Mouse (Mus musculus): Measurements from ENCODE around the gene Dop1b. TPM values are rescaled to one million over a fixed set of nuclear protein-coding genes. Genes with fewer than 3 reads are reported as not detected.

Dop1b gene
- polyA plus RNA-seq, 1 experiment from 2014 or later = 11.2 TPM

- ATAC-seq (ENCODE audit: insufficient number of reproducible peaks, insufficient read depth, low FRiP score, low TSS enrichment, low read depth) = no peak
Observed at GRCm38 (mm10) chr16:93797021-93797840, 85.5 kb downstream of the Dop1b start.

GRCm38 (mm10) chr16:93797841-93798492, 86.3 kb downstream of the Dop1b start:
- no peaks in the 10 kb centered on the region for H3K27me3 ChIP-seq
- WGBS = 59% methylated on average over 11 of the region's 11 CpGs
- no peaks in the 10 kb centered on the region for H3K9me3 ChIP-seq
- no peak overlapping the region for H3K4me3 ChIP-seq (replicated peaks)
- peak overlapping the region; percentile 17; the same call in 1 of the 2 replicates for H3K27ac ChIP-seq
- H3K36me3 ChIP-seq = no peaks in the 10 kb centered on the region
- no peak for ATAC-seq (ENCODE audit: insufficient number of reproducible peaks, insufficient read depth, low FRiP score, low TSS enrichment, low read depth)
- no peak overlapping the region for H3K4me2 ChIP-seq
- peaks cover 24% of the 10 kb centered on the region for H3K4me1 ChIP-seq (replicated peaks)
- no peak overlapping the region for H3K9ac ChIP-seq (replicated peaks)

More at GRCm38 (mm10) chr16:93797021-93797840, 85.5 kb downstream of the Dop1b start:
- Histone ChIP-seq H3K36me3 (no peaks in the 10 kb centered on the region), H3K4me3 (replicated peaks) (no peak overlapping the region), H3K4me1 (replicated peaks) (peaks cover 25% of the 10 kb centered on the region), H3K4me2 (no peak overlapping the region), H3K9ac (replicated peaks) (no peak overlapping the region), H3K27ac (peak overlapping the region; percentile 4; the same call in 1 of the 2 replicates), H3K27me3 (no peaks in the 10 kb centered on the region), H3K9me3 (no peaks in the 10 kb centered on the region)
- WGBS = 73% methylated on average over 12 of the region's 12 CpGs

- H3K4me2 ChIP-seq = no peak overlapping the region
- no peak for ATAC-seq (ENCODE audit: insufficient number of reproducible peaks, insufficient read depth, low FRiP score, low TSS enrichment, low read depth)
- no peak overlapping the region for H3K27ac ChIP-seq
- no peaks in the 10 kb centered on the region for H3K9me3 ChIP-seq
- H3K36me3 ChIP-seq = no peaks in the 10 kb centered on the region; the same call in 1 of the 2 replicates
- WGBS = 72% methylated on average over 5 of the region's 5 CpGs
- H3K27me3 ChIP-seq = no peaks in the 10 kb centered on the region
- H3K4me1 ChIP-seq (replicated peaks) = peaks cover 22% of the 10 kb centered on the region
- no peak overlapping the region for H3K4me3 ChIP-seq (replicated peaks)
- no peak overlapping the region for H3K9ac ChIP-seq (replicated peaks)
Observed at GRCm38 (mm10) chr16:93798623-93799022, 86.9 kb downstream of the Dop1b start.

GRCm38 (mm10) chr16:93799071-93799470, 87.4 kb downstream of the Dop1b start:
- no peaks in the 10 kb centered on the region for H3K27me3 ChIP-seq
- no peak for ATAC-seq (ENCODE audit: insufficient number of reproducible peaks, insufficient read depth, low FRiP score, low TSS enrichment, low read depth)
- H3K9ac ChIP-seq (replicated peaks) = no peak overlapping the region
- no peak overlapping the region for H3K4me3 ChIP-seq (replicated peaks)
- 88% methylated on average over 3 of the region's 3 CpGs for WGBS
- no peak overlapping the region for H3K27ac ChIP-seq
- no peaks in the 10 kb centered on the region for H3K9me3 ChIP-seq
- peaks cover 22% of the 10 kb centered on the region for H3K4me1 ChIP-seq (replicated peaks)
- no peaks in the 10 kb centered on the region; the same call in 1 of the 2 replicates for H3K36me3 ChIP-seq
- no peak overlapping the region for H3K4me2 ChIP-seq

- H3K4me1 ChIP-seq (replicated peaks) = peaks cover 22% of the 10 kb centered on the region
- H3K4me3 ChIP-seq (replicated peaks) = no peak overlapping the region
- H3K9me3 ChIP-seq = no peaks in the 10 kb centered on the region
- 95% methylated on average over 16 of the region's 16 CpGs for WGBS
- ATAC-seq (ENCODE audit: insufficient number of reproducible peaks, insufficient read depth, low FRiP score, low TSS enrichment, low read depth) = no peak
- H3K27ac ChIP-seq = no peak overlapping the region
- no peaks in the 10 kb centered on the region; the same call in 1 of the 2 replicates for H3K36me3 ChIP-seq
- no peak overlapping the region for H3K4me2 ChIP-seq
- H3K27me3 ChIP-seq = no peaks in the 10 kb centered on the region
- no peak overlapping the region for H3K9ac ChIP-seq (replicated peaks)
Observed at GRCm38 (mm10) chr16:93799936-93800335, 88.2 kb downstream of the Dop1b start.

- no peak overlapping the region for H3K9ac ChIP-seq (replicated peaks)
- H3K9me3 ChIP-seq = peaks cover 10% of the 10 kb centered on the region
- H3K4me2 ChIP-seq = no peak overlapping the region
- H3K27ac ChIP-seq = peak overlapping the region; percentile 80
- H3K4me1 ChIP-seq (replicated peaks) = peaks cover 33% of the 10 kb centered on the region
- no peak for ATAC-seq (ENCODE audit: insufficient number of reproducible peaks, insufficient read depth, low FRiP score, low TSS enrichment, low read depth)
- no peak overlapping the region for H3K4me3 ChIP-seq (replicated peaks)
- 91% methylated on average over 6 of the region's 6 CpGs for WGBS
- H3K36me3 ChIP-seq = peaks cover 17% of the 10 kb centered on the region
- H3K27me3 ChIP-seq = no peaks in the 10 kb centered on the region
Observed at GRCm38 (mm10) chr16:93807167-93807566, 95.5 kb downstream of the Dop1b start.

- Histone ChIP-seq H3K36me3 (peaks cover 22% of the 10 kb centered on the region), H3K4me3 (replicated peaks) (no peak overlapping the region), H3K27ac (peak overlapping the region; percentile 80), H3K4me2 (no peak overlapping the region), H3K4me1 (replicated peaks) (peaks cover 33% of the 10 kb centered on the region), H3K9ac (replicated peaks) (no peak overlapping the region), H3K9me3 (peaks cover 13% of the 10 kb centered on the region), H3K27me3 (no peaks in the 10 kb centered on the region)
- WGBS = 5% methylated on average over 8 of the region's 8 CpGs
- peak; percentile 22 for ATAC-seq (ENCODE audit: insufficient number of reproducible peaks, insufficient read depth, low FRiP score, low TSS enrichment, low read depth)
Observed at GRCm38 (mm10) chr16:93807961-93808554, 96.4 kb downstream of the Dop1b start.

- peaks cover 13% of the 10 kb centered on the region for H3K9me3 ChIP-seq
- H3K36me3 ChIP-seq = peaks cover 15% of the 10 kb centered on the region
- no peak for ATAC-seq (ENCODE audit: insufficient number of reproducible peaks, insufficient read depth, low FRiP score, low TSS enrichment, low read depth)
- H3K27me3 ChIP-seq = peaks cover 6% of the 10 kb centered on the region; the same call in 1 of the 2 replicates
- peaks cover 14% of the 10 kb centered on the region; the same call in 1 of the 2 replicates for H3K4me1 ChIP-seq (replicated peaks)
- WGBS = 59% methylated on average over 20 of the region's 20 CpGs
- no peak overlapping the region for H3K9ac ChIP-seq (replicated peaks)
- H3K27ac ChIP-seq = no peak overlapping the region
- H3K4me3 ChIP-seq (replicated peaks) = no peak overlapping the region
- H3K4me2 ChIP-seq = no peak overlapping the region
Observed at GRCm38 (mm10) chr16:93815856-93816736, 104.4 kb downstream of the Dop1b start.

GRCm38 (mm10) chr16:93816861-93817260, 105.2 kb downstream of the Dop1b start:
- H3K27ac ChIP-seq = no peak overlapping the region
- H3K4me1 ChIP-seq (replicated peaks) = peaks cover 14% of the 10 kb centered on the region; the same call in 1 of the 2 replicates
- no peak for ATAC-seq (ENCODE audit: insufficient number of reproducible peaks, insufficient read depth, low FRiP score, low TSS enrichment, low read depth)
- H3K4me3 ChIP-seq (replicated peaks) = no peak overlapping the region
- H3K9me3 ChIP-seq = peaks cover 11% of the 10 kb centered on the region
- 57% methylated on average over 7 of the region's 7 CpGs for WGBS
- no peak overlapping the region for H3K4me2 ChIP-seq
- H3K36me3 ChIP-seq = peaks cover 8% of the 10 kb centered on the region
- no peak overlapping the region for H3K9ac ChIP-seq (replicated peaks)
- H3K27me3 ChIP-seq = peaks cover 6% of the 10 kb centered on the region; the same call in 1 of the 2 replicates

- H3K4me2 ChIP-seq = no peak overlapping the region
- peaks cover 10% of the 10 kb centered on the region; the same call in 1 of the 2 replicates for H3K9me3 ChIP-seq
- peaks cover 6% of the 10 kb centered on the region; the same call in 1 of the 2 replicates for H3K27me3 ChIP-seq
- no peak overlapping the region for H3K9ac ChIP-seq (replicated peaks)
- ATAC-seq (ENCODE audit: insufficient number of reproducible peaks, insufficient read depth, low FRiP score, low TSS enrichment, low read depth) = no peak
- H3K36me3 ChIP-seq = peaks cover 3% of the 10 kb centered on the region
- H3K4me3 ChIP-seq (replicated peaks) = no peak overlapping the region
- WGBS = 53% methylated on average over 5 of the region's 5 CpGs
- no peak overlapping the region for H3K27ac ChIP-seq
- H3K4me1 ChIP-seq (replicated peaks) = peaks cover 14% of the 10 kb centered on the region; the same call in 1 of the 2 replicates
Observed at GRCm38 (mm10) chr16:93817371-93817770, 105.7 kb downstream of the Dop1b start.
